Mouse (Mus musculus) neural tube, embryonic 13.5 days (tissue): ENCODE measurements around the gene Phactr1. TPM values are rescaled to one million over a fixed set of nuclear protein-coding genes. Genes with fewer than 3 reads are reported as not detected.
A peak's percentile ranks its signal among the peaks of the same experiment; 100 is the strongest.

Experiments
- ATAC-seq: fragments of 200-750 bp; cut with Nextera tagmentation; 2 replicates; pipeline ENCODE4 v1.8.0; 2017; ENCODE audit warnings: low read depth, mild to moderate bottlenecking, moderate TSS enrichment, moderate library complexity
- H3K27ac ChIP-seq: fragments of 300-500 bp; sonication (generic); replicated peaks from 2 replicates; pipeline ENCODE4 v1.5.1; 2015; ENCODE audit warnings: moderate library complexity, mild to moderate bottlenecking, inconsistent platforms
- H3K27me3 ChIP-seq: fragments of 300-500 bp; sonication (generic); 2 replicates; pipeline ENCODE4 v1.6.1; 2015; ENCODE audit warnings: mild to moderate bottlenecking, inconsistent platforms
- H3K36me3 ChIP-seq: fragments of 300-500 bp; sonication (generic); 2 replicates; pipeline ENCODE4 v1.6.1; 2015; ENCODE audit warnings: mild to moderate bottlenecking, inconsistent platforms
- H3K4me1 ChIP-seq: fragments of 300-500 bp; sonication (generic); replicated peaks from 2 replicates; pipeline ENCODE4 v1.6.1; 2015; ENCODE audit warnings: inconsistent platforms
- H3K4me2 ChIP-seq: fragments of 300-500 bp; sonication (generic); 2 replicates; pipeline ENCODE4 v1.6.1; 2015; ENCODE audit warnings: inconsistent platforms, mild to moderate bottlenecking, moderate library complexity
- H3K4me3 ChIP-seq: fragments of 300-500 bp; sonication (generic); 2 replicates; pipeline ENCODE4 v1.5.1; 2015; ENCODE audit warnings: mild to moderate bottlenecking, inconsistent platforms
- H3K9ac ChIP-seq: fragments of 300-500 bp; sonication (generic); 2 replicates; pipeline ENCODE4 v1.6.1; 2015; ENCODE audit warnings: moderate library complexity, mild to moderate bottlenecking, inconsistent platforms
- H3K9me3 ChIP-seq: fragments of 300-500 bp; sonication (generic); 2 replicates; pipeline ENCODE4 v1.6.1; 2016; ENCODE audit warnings: inconsistent platforms
- WGBS: fragments of 180-500 bp; shearing (Covaris S2); methylation state at CpG from one replicate; pipeline ENCODE4 v1.1.7; 2015; 5-methylcytosine and 5-hydroxymethylcytosine counted together
- polyA plus RNA-seq: library from polyadenylated mRNA; unstranded; fragments of >200 nt; fragmentation: Nextera tagmentation; extraction: Ambion mirVana; gene quantifications from 2 replicates; pipeline ENCODE4 v1.2.1, GENCODE M21; 2015

Gene Phactr1
- polyA plus RNA-seq, 1 experiment from 2014 or later, result 50.3 TPM

- Histone ChIP-seq H3K9ac (no peak overlapping the region), H3K36me3 (no peaks in the 10 kb centered on the region), H3K4me2 (no peak overlapping the region), H3K27ac (no peak overlapping the region), H3K4me1 (peaks cover 13% of the 10 kb centered on the region), H3K27me3 (0 out of 2 replicates have a peak, but pooled peaks cover 4% of the 10 kb centered on the region), H3K4me3 (no peak overlapping the region), H3K9me3 (no peaks in the 10 kb centered on the region)
- no peak for ATAC-seq
- WGBS, result 62% methylated on average over 7 of the region's 7 CpGs
Observed at GRCm38 (mm10) chr13:43181104-43181503, 500.7 kb downstream of the Phactr1 start.

GRCm38 (mm10) chr13:43182465-43183201 is 502.2 kb downstream of the Phactr1 start:
- WGBS, result 12% methylated on average over 14 of the region's 14 CpGs
- ATAC-seq, result peak; percentile 62
- no peaks in the 10 kb centered on the region for H3K9me3 ChIP-seq
- H3K27ac ChIP-seq, result no peak overlapping the region
- 0 out of 2 replicates have a peak, but pooled peaks cover 4% of the 10 kb centered on the region for H3K27me3 ChIP-seq
- H3K4me3 ChIP-seq, result peak overlapping the region; percentile 27
- H3K4me2 ChIP-seq, result peak overlapping the region; percentile 49
- peak overlapping the region; percentile 47 for H3K9ac ChIP-seq
- H3K4me1 ChIP-seq, result peaks cover 13% of the 10 kb centered on the region
- no peaks in the 10 kb centered on the region for H3K36me3 ChIP-seq

GRCm38 (mm10) chr13:43183248-43184055 is 503.0 kb downstream of the Phactr1 start:
- peak overlapping the region; percentile 27 for H3K4me3 ChIP-seq
- 35% methylated on average over 8 of the region's 8 CpGs for WGBS
- H3K4me2 ChIP-seq, result peak overlapping the region; percentile 49
- peak; percentile 73; the same call in 1 of the 2 replicates for ATAC-seq
- H3K9me3 ChIP-seq, result no peaks in the 10 kb centered on the region
- no peaks in the 10 kb centered on the region for H3K36me3 ChIP-seq
- peaks cover 13% of the 10 kb centered on the region for H3K4me1 ChIP-seq
- 0 out of 2 replicates have a peak overlapping the region, but pooled peaks have one; percentile 23 for H3K9ac ChIP-seq
- H3K27me3 ChIP-seq, result 0 out of 2 replicates have a peak, but pooled peaks cover 4% of the 10 kb centered on the region
- peak overlapping the region; percentile 39 for H3K27ac ChIP-seq

GRCm38 (mm10) chr13:43187736-43188135 is 507.3 kb downstream of the Phactr1 start:
- no peak for ATAC-seq
- H3K4me3 ChIP-seq, result no peak overlapping the region

More at GRCm38 (mm10) chr13:43187736-43188135, 507.3 kb downstream of the Phactr1 start:
- Histone ChIP-seq H3K27ac (no peak overlapping the region), H3K27me3 (no peaks in the 10 kb centered on the region), H3K36me3 (no peaks in the 10 kb centered on the region), H3K4me2 (no peak overlapping the region), H3K4me1 (peaks cover 13% of the 10 kb centered on the region), H3K9me3 (no peaks in the 10 kb centered on the region), H3K9ac (no peak overlapping the region)
- WGBS, result 93% methylated on average over 4 of the region's 4 CpGs
